Mouse (Mus musculus) liver, embryonic 12.5 days (tissue): ENCODE data around the gene Vps39. TPM values are rescaled to one million over a fixed set of nuclear protein-coding genes. Genes with fewer than 3 reads are reported as not detected.

ENCODE experiments used
- ATAC-seq: fragments of 200-750 bp; cut with Nextera tagmentation; 2 replicates; pipeline ENCODE4 v1.8.0; 2017; ENCODE audit warnings: moderate number of reproducible peaks, mild to moderate bottlenecking, moderate library complexity
- H3K27ac ChIP-seq: fragments of 300-500 bp; sonication (generic); 2 replicates; pipeline ENCODE4 v1.5.1; 2016; ENCODE audit warnings: mild to moderate bottlenecking
- H3K27me3 ChIP-seq: fragments of 300-500 bp; sonication (generic); replicated peaks from 2 replicates; pipeline ENCODE4 v1.6.1; 2016; ENCODE audit warnings: mild to moderate bottlenecking, moderate library complexity
- H3K36me3 ChIP-seq: fragments of 300-500 bp; sonication (generic); 2 replicates; pipeline ENCODE4 v1.6.1; 2016; ENCODE audit warnings: mild to moderate bottlenecking, moderate library complexity
- H3K4me1 ChIP-seq: fragments of 300-500 bp; sonication (generic); 2 replicates; pipeline ENCODE4 v1.6.1; 2016
- H3K4me2 ChIP-seq: fragments of 300-500 bp; sonication (generic); 2 replicates; pipeline ENCODE4 v1.6.1; 2016; ENCODE audit warnings: mild to moderate bottlenecking, moderate library complexity
- H3K4me3 ChIP-seq: fragments of 300-500 bp; sonication (generic); 2 replicates; pipeline ENCODE4 v1.5.1; 2016; ENCODE audit warnings: mild to moderate bottlenecking, moderate library complexity
- H3K9ac ChIP-seq: fragments of 300-500 bp; sonication (generic); 2 replicates; pipeline ENCODE4 v1.6.1; 2016; ENCODE audit warnings: mild to moderate bottlenecking, moderate library complexity
- H3K9me3 ChIP-seq: fragments of 300-500 bp; sonication (generic); replicated peaks from 2 replicates; pipeline ENCODE4 v1.6.1; 2016; ENCODE audit warnings: mild to moderate bottlenecking, moderate library complexity
- WGBS: fragments of 180-500 bp; shearing (Covaris S2); methylation state at CpG from one replicate; pipeline ENCODE4 v1.1.7; 2016; ENCODE audit not compliant: insufficient replicate concordance; 5-methylcytosine and 5-hydroxymethylcytosine counted together
- polyA plus RNA-seq: library from polyadenylated mRNA; unstranded; fragments of >200 nt; fragmentation: Nextera tagmentation; extraction: Ambion mirVana; gene quantifications from 2 replicates; pipeline ENCODE4 v1.2.1, GENCODE M21; 2016

Gene Vps39
- polyA plus RNA-seq, 1 experiment from 2014 or later = 12.2 TPM

- Histone ChIP-seq H3K36me3 (no peaks in the 10 kb centered on the region), H3K27me3 (no peaks in the 10 kb centered on the region; the same call in 1 of the 2 replicates), H3K9me3 (no peaks in the 10 kb centered on the region), H3K9ac (no peak within 1 kb of the TSS), H3K4me2 (no peak within 1 kb of the TSS), H3K27ac (no peak within 1 kb of the TSS), H3K4me1 (no peaks in the 10 kb centered on the region), H3K4me3 (no peak within 1 kb of the TSS)
- ATAC-seq = no peak
- WGBS = 49% methylated on average over 5 of the region's 5 CpGs
Measured at GRCm38 (mm10) chr2:120288995-120289394, 63.9 kb downstream of the Vps39 start, which contains the start of gene Pla2g4d. TSS of gene Pla2g4d (minus strand) at chr2:120289197.

- Histone ChIP-seq H3K27me3 (no peaks in the 10 kb centered on the region; the same call in 1 of the 2 replicates), H3K4me3 (no peak overlapping the region), H3K9me3 (no peaks in the 10 kb centered on the region), H3K4me2 (no peak overlapping the region), H3K9ac (no peak overlapping the region), H3K36me3 (no peaks in the 10 kb centered on the region), H3K4me1 (no peaks in the 10 kb centered on the region), H3K27ac (no peak overlapping the region)
- 71% methylated on average over 3 of the region's 3 CpGs for WGBS
- ATAC-seq = no peak
Measured at GRCm38 (mm10) chr2:120288401-120288800, 64.5 kb downstream of the Vps39 start.

- WGBS = 47% methylated on average over 4 of the region's 4 CpGs
- no peak for ATAC-seq
- Histone ChIP-seq H3K9me3 (no peaks in the 10 kb centered on the region), H3K4me2 (no peak overlapping the region), H3K36me3 (no peaks in the 10 kb centered on the region), H3K4me3 (no peak overlapping the region), H3K27ac (no peak overlapping the region), H3K9ac (no peak overlapping the region), H3K4me1 (no peaks in the 10 kb centered on the region), H3K27me3 (no peaks in the 10 kb centered on the region; the same call in 1 of the 2 replicates)
Measured at GRCm38 (mm10) chr2:120285639-120286038, 67.3 kb downstream of the Vps39 start.

- no peak overlapping the region for H3K4me3 ChIP-seq
- no peaks in the 10 kb centered on the region for H3K9me3 ChIP-seq
- H3K27ac ChIP-seq = no peak overlapping the region
- no peak overlapping the region for H3K9ac ChIP-seq
- no peaks in the 10 kb centered on the region; the same call in 1 of the 2 replicates for H3K27me3 ChIP-seq
- no peak for ATAC-seq
- H3K4me2 ChIP-seq = no peak overlapping the region
- H3K36me3 ChIP-seq = no peaks in the 10 kb centered on the region
- H3K4me1 ChIP-seq = 0 out of 2 replicates have a peak, but pooled peaks cover 3% of the 10 kb centered on the region
Measured at GRCm38 (mm10) chr2:120284705-120285104, 68.2 kb downstream of the Vps39 start.

GRCm38 (mm10) chr2:120284094-120284493 is 68.8 kb downstream of the Vps39 start:
- no peak overlapping the region for H3K9ac ChIP-seq
- no peaks in the 10 kb centered on the region for H3K9me3 ChIP-seq
- 73% methylated on average over 5 of the region's 5 CpGs for WGBS
- H3K27ac ChIP-seq = no peak overlapping the region
- H3K36me3 ChIP-seq = no peaks in the 10 kb centered on the region
- no peaks in the 10 kb centered on the region; the same call in 1 of the 2 replicates for H3K27me3 ChIP-seq
- no peak for ATAC-seq
- no peak overlapping the region for H3K4me3 ChIP-seq
- H3K4me2 ChIP-seq = no peak overlapping the region
- 0 out of 2 replicates have a peak, but pooled peaks cover 3% of the 10 kb centered on the region for H3K4me1 ChIP-seq

GRCm38 (mm10) chr2:120283550-120283949 is 69.4 kb downstream of the Vps39 start:
- Histone ChIP-seq H3K4me2 (no peak overlapping the region), H3K4me3 (no peak overlapping the region), H3K4me1 (0 out of 2 replicates have a peak, but pooled peaks cover 3% of the 10 kb centered on the region), H3K27me3 (no peaks in the 10 kb centered on the region; the same call in 1 of the 2 replicates), H3K9me3 (no peaks in the 10 kb centered on the region), H3K27ac (no peak overlapping the region), H3K36me3 (no peaks in the 10 kb centered on the region), H3K9ac (no peak overlapping the region)
- ATAC-seq = no peak
- 45% methylated on average over 6 of the region's 6 CpGs for WGBS

- H3K27me3 ChIP-seq = no peaks in the 10 kb centered on the region; the same call in 1 of the 2 replicates
- ATAC-seq = no peak
- H3K4me2 ChIP-seq = no peak overlapping the region
- no peak overlapping the region for H3K4me3 ChIP-seq
- no peak overlapping the region for H3K27ac ChIP-seq
- no peaks in the 10 kb centered on the region for H3K36me3 ChIP-seq
- WGBS = 38% methylated on average over 3 of the region's 3 CpGs
- 0 out of 2 replicates have a peak, but pooled peaks cover 3% of the 10 kb centered on the region for H3K4me1 ChIP-seq
- no peak overlapping the region for H3K9ac ChIP-seq
- H3K9me3 ChIP-seq = no peaks in the 10 kb centered on the region
Measured at GRCm38 (mm10) chr2:120281221-120281620, 71.7 kb downstream of the Vps39 start.

- no peak overlapping the region for H3K4me2 ChIP-seq
- no peaks in the 10 kb centered on the region for H3K9me3 ChIP-seq
- no peaks in the 10 kb centered on the region for H3K36me3 ChIP-seq
- H3K4me3 ChIP-seq = no peak overlapping the region
- no peak for ATAC-seq
- H3K27ac ChIP-seq = no peak overlapping the region
- H3K9ac ChIP-seq = no peak overlapping the region
- 0 out of 2 replicates have a peak, but pooled peaks cover 3% of the 10 kb centered on the region for H3K4me1 ChIP-seq
- 11% methylated on average over 8 of the region's 8 CpGs for WGBS
- H3K27me3 ChIP-seq = peaks cover 4% of the 10 kb centered on the region; the same call in 1 of the 2 replicates
Measured at GRCm38 (mm10) chr2:120279961-120280360, 73.0 kb downstream of the Vps39 start.

GRCm38 (mm10) chr2:120276951-120277350 is 76.0 kb downstream of the Vps39 start:
- H3K36me3 ChIP-seq = no peaks in the 10 kb centered on the region
- H3K9ac ChIP-seq = no peak overlapping the region
- 0 out of 2 replicates have a peak, but pooled peaks cover 3% of the 10 kb centered on the region for H3K4me1 ChIP-seq
- no peak for ATAC-seq
- 68% methylated on average over 4 of the region's 4 CpGs for WGBS
- H3K9me3 ChIP-seq = no peaks in the 10 kb centered on the region
- H3K27ac ChIP-seq = no peak overlapping the region
- no peak overlapping the region for H3K4me3 ChIP-seq
- H3K27me3 ChIP-seq = 0 out of 2 replicates have a peak, but pooled peaks cover 5% of the 10 kb centered on the region
- no peak overlapping the region for H3K4me2 ChIP-seq

GRCm38 (mm10) chr2:120268635-120269034 is 84.3 kb downstream of the Vps39 start:
- no peak overlapping the region for H3K4me3 ChIP-seq
- no peak overlapping the region for H3K9ac ChIP-seq
- 4% methylated on average over 9 of the region's 9 CpGs for WGBS
- H3K9me3 ChIP-seq = no peaks in the 10 kb centered on the region
- H3K36me3 ChIP-seq = no peaks in the 10 kb centered on the region
- H3K27me3 ChIP-seq = peaks cover 30% of the 10 kb centered on the region
- H3K4me2 ChIP-seq = no peak overlapping the region
- no peak for ATAC-seq
- H3K4me1 ChIP-seq = no peaks in the 10 kb centered on the region
- H3K27ac ChIP-seq = no peak overlapping the region

Other genes starting within 250 kb of the Vps39 start
- gene Ehd4, start 198.5 kb downstream of the Vps39 start, polyA plus RNA-seq = 27.2 and 28.7 TPM in 2 replicates
- not detected in 2 replicates for gene Pla2g4e, start 107.8 kb downstream of the Vps39 start, polyA plus RNA-seq
- not detected in 2 replicates for gene Pla2g4d, start 63.9 kb downstream of the Vps39 start, polyA plus RNA-seq
- gene Pla2g4f, start 39.0 kb downstream of the Vps39 start, polyA plus RNA-seq = 0.05 TPM in 1 of 2 replicates, not detected in the other
- 5.0 and 7.3 TPM in 2 replicates for gene Ganc, start 50.8 kb upstream of the Vps39 start, polyA plus RNA-seq
- gene Tmem87a, start 51.0 kb upstream of the Vps39 start, polyA plus RNA-seq = 5.0 and 5.4 TPM in 2 replicates
- gene Capn3, start 102.9 kb upstream of the Vps39 start, polyA plus RNA-seq = 6.3 and 6.9 TPM in 2 replicates
- gene Zfp106, start 210.7 kb upstream of the Vps39 start, polyA plus RNA-seq = 41.9 and 43.4 TPM in 2 replicates
- 48.5 and 49.6 TPM in 2 replicates for gene Snap23, start 214.5 kb upstream of the Vps39 start, polyA plus RNA-seq